Mouse (Mus musculus) myocyte (in vitro differentiated cells): ENCODE data around the gene Atg4a. TPM values are rescaled to one million over a fixed set of nuclear protein-coding genes. Genes with fewer than 3 reads are reported as not detected.
A peak's percentile ranks its signal among the peaks of the same experiment; 100 is the strongest.

Experiments used
- H3K27me3 ChIP-seq: one replicate; pipeline ENCODE4 v1.6.1; 2011; ENCODE audit not compliant: control insufficient read depth, insufficient read depth, insufficient read length
- H3K36me3 ChIP-seq: one replicate; pipeline ENCODE4 v1.6.1; 2011; ENCODE audit not compliant: control insufficient read depth, insufficient read depth
- H3K4me2 ChIP-seq: one replicate; pipeline ENCODE4 v1.6.1; 2011; ENCODE audit warnings: low read depth, control low read depth
- H3K4me3 ChIP-seq: one replicate; pipeline ENCODE4 v1.5.1; 2011; ENCODE audit warnings: mild to moderate bottlenecking, control low read depth, moderate library complexity
- H3K79me2 ChIP-seq: one replicate; pipeline ENCODE4 v1.6.1; 2011; ENCODE audit not compliant: control insufficient read depth, insufficient read depth
- H3ac ChIP-seq: one replicate; pipeline ENCODE4 v1.6.1; 2011; ENCODE audit not compliant: control insufficient read depth, insufficient read length
- CEBPB ChIP-seq: IDR thresholded peaks from 2 replicates; pipeline ENCODE4 v1.6.1; 2011; ENCODE audit warnings: mild to moderate bottlenecking, moderate library complexity; ENCODE audit not compliant: poor library complexity, insufficient read depth, severe bottlenecking
- E2F4 ChIP-seq: IDR thresholded peaks from one replicate; pipeline ENCODE4 v1.6.1; 2011; ENCODE audit warnings: mild to moderate bottlenecking, control low read depth, moderate library complexity; ENCODE audit not compliant: insufficient read depth
- MAX ChIP-seq: IDR thresholded peaks from one replicate; pipeline ENCODE4 v1.6.1; 2011; ENCODE audit warnings: low read depth, mild to moderate bottlenecking, control low read depth
- MYOD1 ChIP-seq, 3 experiments: IDR thresholded peaks; one replicate each; pipeline ENCODE4 v1.6.1; 2011; ENCODE audit warnings: control low read depth in 2 of 3, low read depth in 2 of 3, mild to moderate bottlenecking in 2 of 3, moderate library complexity in 1 of 3; ENCODE audit not compliant: insufficient read length in 2 of 3, control insufficient read depth in 1 of 3
- MYOG ChIP-seq, 3 experiments: IDR thresholded peaks; one replicate each; pipeline ENCODE4 v1.6.1; 2011; ENCODE audit warnings: control low read depth in 2 of 3, low read depth in 2 of 3, mild to moderate bottlenecking in 2 of 3; ENCODE audit not compliant: insufficient read length in 2 of 3, control insufficient read depth in 1 of 3, insufficient read depth in 1 of 3
- POLR2A ChIP-seq: IDR thresholded peaks from one replicate; pipeline ENCODE4 v1.6.1; 2011; ENCODE audit warnings: low read depth, mild to moderate bottlenecking, control low read depth, moderate library complexity; ENCODE audit not compliant: insufficient read length
- POLR2AphosphoS2 ChIP-seq: IDR thresholded peaks from one replicate; pipeline ENCODE4 v1.6.1; 2011; ENCODE audit warnings: low read depth, control low read depth; ENCODE audit not compliant: insufficient read length
- REST ChIP-seq: IDR thresholded peaks from one replicate; pipeline ENCODE4 v1.6.1; 2011; ENCODE audit warnings: mild to moderate bottlenecking, control low read depth, moderate library complexity; ENCODE audit not compliant: insufficient read depth, insufficient read length
- SRF ChIP-seq: IDR thresholded peaks from one replicate; pipeline ENCODE4 v1.6.1; 2011; ENCODE audit warnings: low read depth; ENCODE audit not compliant: control insufficient read depth, insufficient read length
- TCF12 ChIP-seq: IDR thresholded peaks from one replicate; pipeline ENCODE4 v1.6.1; 2011; ENCODE audit warnings: mild to moderate bottlenecking, control low read depth; ENCODE audit not compliant: poor library complexity, insufficient read depth, severe bottlenecking
- TCF3 ChIP-seq: IDR thresholded peaks from one replicate; pipeline ENCODE4 v1.6.1; 2011; ENCODE audit warnings: low read depth, control low read depth; ENCODE audit not compliant: insufficient read length
- USF1 ChIP-seq: IDR thresholded peaks from one replicate; pipeline ENCODE4 v1.6.1; 2011; ENCODE audit warnings: low read depth, mild to moderate bottlenecking, control low read depth, moderate library complexity
- polyA plus RNA-seq: library from polyadenylated mRNA; unstranded; fragments of >200 nt; fragmentation: generic; extraction: Trizol; gene quantifications from one replicate; pipeline ENCODE4 v1.2.1, GENCODE M21; 2012; ENCODE audit warnings: missing spikeins

Gene Atg4a
- polyA plus RNA-seq, 1 experiment = 8.5 TPM

- no peak for TF ChIP-seq TCF3
- TF ChIP-seq USF1 = no peak
- no peak for TF ChIP-seq REST
- TF ChIP-seq POLR2AphosphoS2 = no peak
- no peak for TF ChIP-seq TCF12
- no peak for TF ChIP-seq POLR2A
- TF ChIP-seq SRF = no peak
- TF ChIP-seq CEBPB = no peak
- no peak for TF ChIP-seq MYOD1 (IDR thresholded peaks at IDR 0.05; ENCODE audit: control insufficient read depth in 1 of 3, insufficient read length in 2 of 3, low read depth in 2 of 3)
- TF ChIP-seq MAX = no peak
- TF ChIP-seq MYOG (IDR thresholded peaks at IDR 0.05; ENCODE audit: control insufficient read depth in 1 of 3, insufficient read depth in 1 of 3, insufficient read length in 2 of 3, low read depth in 2 of 3) = no peak
- no peak for TF ChIP-seq E2F4
- Histone ChIP-seq H3K36me3 (no peaks in the 10 kb centered on the region), H3K4me3 (no peak overlapping the region), H3ac (no peak overlapping the region), H3K4me2 (no peak overlapping the region), H3K79me2 (no peaks in the 10 kb centered on the region), H3K27me3 (no peaks in the 10 kb centered on the region)
These were observed 20.4 kb upstream of the Atg4a start for GRCm38 (mm10) chrX:140936271-140936670.

- peaks cover 4% of the 10 kb centered on the region for H3K36me3 ChIP-seq
- H3K4me3 ChIP-seq = no peak overlapping the region
- no peak overlapping the region for H3ac ChIP-seq
- H3K27me3 ChIP-seq = no peaks in the 10 kb centered on the region
- H3K79me2 ChIP-seq = peaks cover 7% of the 10 kb centered on the region
- TF ChIP-seq MAX (no peak), SRF (no peak), MYOD1 (IDR thresholded peaks at IDR 0.05; ENCODE audit: control insufficient read depth in 1 of 3, insufficient read length in 2 of 3, low read depth in 2 of 3) (no peak), E2F4 (no peak), USF1 (no peak), MYOG (IDR thresholded peaks at IDR 0.05; ENCODE audit: control insufficient read depth in 1 of 3, insufficient read depth in 1 of 3, insufficient read length in 2 of 3, low read depth in 2 of 3) (no peak), POLR2A (no peak), TCF12 (no peak), REST (no peak), TCF3 (no peak), POLR2AphosphoS2 (no peak), CEBPB (no peak)
- no peak overlapping the region for H3K4me2 ChIP-seq
These were observed 3.1 kb upstream of the Atg4a start for GRCm38 (mm10) chrX:140953618-140954017.

DNA sequence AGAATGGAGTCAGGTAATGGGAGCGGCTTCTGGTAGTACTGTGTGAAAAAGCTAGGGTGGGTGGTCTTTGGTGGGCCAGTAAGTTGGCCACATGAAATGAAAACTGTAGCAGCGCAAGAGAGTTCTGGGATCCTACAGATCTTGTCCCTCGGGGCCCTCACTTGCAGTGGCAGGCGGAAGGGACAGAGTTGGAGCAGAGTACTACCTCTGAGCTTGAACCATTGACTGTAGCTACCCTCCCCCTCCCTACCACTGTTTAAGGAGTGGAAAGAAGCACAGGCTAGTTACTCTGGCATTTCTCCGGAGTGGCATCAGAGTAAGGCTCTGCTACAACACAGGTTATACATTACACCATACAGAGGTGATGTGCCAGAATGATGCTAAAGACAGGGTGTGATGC is 252 bp downstream of the Atg4a start:
- H3K4me3 ChIP-seq = peak overlapping the region; percentile 48
- peaks cover 4% of the 10 kb centered on the region for H3K36me3 ChIP-seq
- peak overlapping the region; percentile 71 for H3K4me2 ChIP-seq
- H3ac ChIP-seq = no peak overlapping the region
- TF ChIP-seq POLR2AphosphoS2 (no peak), TCF12 (no peak), REST (no peak), USF1 (no peak), E2F4 (no peak), MYOD1 (IDR thresholded peaks at IDR 0.05; ENCODE audit: control insufficient read depth in 1 of 3, insufficient read length in 2 of 3, low read depth in 2 of 3) (no peak), SRF (no peak), MAX (no peak), POLR2A (no peak), TCF3 (no peak), MYOG (IDR thresholded peaks at IDR 0.05; ENCODE audit: control insufficient read depth in 1 of 3, insufficient read depth in 1 of 3, insufficient read length in 2 of 3, low read depth in 2 of 3) (no peak), CEBPB (no peak)
- H3K79me2 ChIP-seq = peaks cover 7% of the 10 kb centered on the region
- H3K27me3 ChIP-seq = no peaks in the 10 kb centered on the region

DNA sequence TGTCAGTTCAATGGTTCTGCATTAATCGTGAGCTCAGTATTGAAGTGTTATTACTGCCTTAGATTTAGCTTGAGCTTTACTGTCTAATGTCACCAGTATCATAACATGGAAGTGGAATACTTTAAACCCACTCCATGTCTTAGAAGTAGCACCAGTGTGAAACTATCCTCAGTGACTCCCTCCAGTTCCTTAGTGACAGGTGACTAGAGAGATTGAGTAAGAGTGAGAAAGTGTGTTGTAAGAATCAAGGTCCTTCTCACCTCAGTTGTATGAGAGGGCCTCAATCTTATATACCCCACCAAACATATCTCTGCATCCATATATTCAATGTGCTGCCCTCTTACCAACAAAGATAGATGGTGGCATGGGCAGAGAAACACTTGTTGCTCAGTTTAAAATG is 22.2 kb downstream of the Atg4a start:
- no peaks in the 10 kb centered on the region for H3K36me3 ChIP-seq
- TF ChIP-seq CEBPB (no peak), TCF12 (no peak), SRF (no peak), MYOD1 (IDR thresholded peaks at IDR 0.05; ENCODE audit: control insufficient read depth in 1 of 3, insufficient read length in 2 of 3, low read depth in 2 of 3) (no peak), E2F4 (no peak), REST (no peak), TCF3 (no peak), MYOG (IDR thresholded peaks at IDR 0.05; ENCODE audit: control insufficient read depth in 1 of 3, insufficient read depth in 1 of 3, insufficient read length in 2 of 3, low read depth in 2 of 3) (no peak)
- H3K4me2 ChIP-seq = no peak overlapping the region
- H3ac ChIP-seq = no peak overlapping the region
- no peak overlapping the region for H3K4me3 ChIP-seq
- H3K27me3 ChIP-seq = no peaks in the 10 kb centered on the region
- H3K79me2 ChIP-seq = no peaks in the 10 kb centered on the region

DNA sequence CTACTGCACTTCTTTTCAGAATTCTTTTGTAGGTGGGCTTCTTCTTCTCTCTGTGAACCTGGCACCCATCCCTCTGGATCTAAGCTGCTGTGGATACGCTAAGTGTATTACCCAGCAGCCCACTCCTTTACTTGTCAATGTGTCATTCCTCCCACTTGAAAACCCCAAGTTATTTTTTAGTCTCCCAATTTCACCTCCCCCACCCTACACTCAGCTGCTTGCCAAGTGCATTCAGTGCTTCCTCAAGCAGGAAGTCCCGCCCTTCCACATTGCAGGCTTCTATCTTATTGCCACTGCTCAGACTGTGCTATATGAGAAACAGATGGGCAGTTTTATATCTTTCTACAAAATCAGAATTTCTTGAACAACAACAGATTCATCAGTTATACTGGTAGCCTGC is 22.8 kb downstream of the Atg4a start:
- Histone ChIP-seq H3K27me3 (no peaks in the 10 kb centered on the region), H3ac (no peak overlapping the region), H3K79me2 (no peaks in the 10 kb centered on the region), H3K36me3 (no peaks in the 10 kb centered on the region), H3K4me3 (no peak overlapping the region), H3K4me2 (no peak overlapping the region)
- TF ChIP-seq SRF (no peak), TCF12 (no peak), MAX (no peak), USF1 (no peak), POLR2A (no peak), E2F4 (no peak), MYOG (IDR thresholded peaks at IDR 0.05; ENCODE audit: control insufficient read depth in 1 of 3, insufficient read depth in 1 of 3, insufficient read length in 2 of 3, low read depth in 2 of 3) (no peak), TCF3 (no peak), MYOD1 (IDR thresholded peaks at IDR 0.05; ENCODE audit: control insufficient read depth in 1 of 3, insufficient read length in 2 of 3, low read depth in 2 of 3) (no peak), POLR2AphosphoS2 (no peak), REST (no peak), CEBPB (no peak)
